Mouse (Mus musculus) ovary, postnatal 36 days (tissue): ENCODE measurements at regions not wholly inside any gene's neighbourhood (a gene's known extent, or its start where the extent isn't known, plus 50 kb on each side); places are given as distances from the start of the nearest gene placed in this dataset.

Source experiments
- DNase-seq: peaks from one replicate; pipeline ENCODE4 v3.0.0; 2022; ENCODE audit warnings: low spot score, mixed read lengths

GRCm38 (mm10) chr10:19139234-19139633 lies 123.8 kb upstream of the Tnfaip3 start:
- no peak for DNase-seq

DNA sequence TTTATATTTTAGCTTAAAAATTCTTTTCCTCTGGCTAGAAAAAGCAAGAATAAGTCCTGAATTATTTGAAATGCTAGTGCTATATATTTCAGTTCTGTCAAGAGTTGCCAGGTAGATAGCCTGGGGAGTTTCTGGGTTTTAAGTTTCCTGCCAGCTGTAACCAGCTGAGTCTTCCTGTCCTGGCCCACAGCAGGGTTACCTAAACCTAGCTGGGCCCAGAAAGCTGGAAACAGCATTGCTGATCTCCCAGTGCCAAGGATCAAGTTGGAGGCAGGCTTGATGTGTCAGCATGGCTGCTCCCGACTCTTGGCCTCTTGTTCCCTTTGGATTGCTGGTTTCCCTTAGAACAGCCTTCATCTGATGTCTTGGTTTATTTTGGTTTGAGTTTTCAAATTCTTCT lies 122.8 kb upstream of the Tnfaip3 start:
- DNase-seq = no peak

DNA sequence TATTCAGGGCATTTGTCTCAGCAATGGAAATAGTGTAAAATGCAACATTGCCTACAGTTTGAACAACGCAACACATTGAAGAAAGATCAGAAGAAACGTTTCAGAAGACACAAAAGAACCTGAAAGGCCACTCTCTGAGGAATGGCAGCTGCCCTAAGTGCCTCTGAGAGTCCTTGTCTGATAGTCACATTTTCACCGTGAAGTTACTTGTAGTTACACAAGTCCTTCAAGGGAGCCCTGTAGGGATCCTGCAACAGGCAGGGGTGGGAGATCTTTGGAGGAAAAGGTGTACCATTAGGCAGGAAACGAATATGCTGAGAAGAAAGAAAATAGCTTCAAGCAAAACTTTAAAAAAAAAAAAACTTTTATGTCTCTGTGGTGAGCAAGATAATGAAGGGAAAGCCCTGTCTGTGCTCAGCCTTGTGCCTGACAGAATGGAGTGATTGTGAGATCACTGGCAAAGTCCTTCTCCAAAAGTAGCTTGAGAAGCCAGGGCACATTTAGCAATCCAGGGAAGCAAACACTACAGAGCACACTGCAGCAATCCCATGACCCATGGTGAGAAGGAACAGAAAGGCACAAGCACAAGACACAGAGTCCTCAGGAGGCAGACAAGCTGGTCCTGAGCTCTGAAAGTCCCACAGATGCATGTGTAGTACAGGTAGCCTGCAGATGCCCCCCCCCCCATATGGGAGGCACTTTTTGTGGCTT lies 112.3 kb upstream of the Tnfaip3 start:
- DNase-seq = no peak

GRCm38 (mm10) chr10:19126922-19127321 lies 111.5 kb upstream of the Tnfaip3 start:
- DNase-seq = no peak

DNA sequence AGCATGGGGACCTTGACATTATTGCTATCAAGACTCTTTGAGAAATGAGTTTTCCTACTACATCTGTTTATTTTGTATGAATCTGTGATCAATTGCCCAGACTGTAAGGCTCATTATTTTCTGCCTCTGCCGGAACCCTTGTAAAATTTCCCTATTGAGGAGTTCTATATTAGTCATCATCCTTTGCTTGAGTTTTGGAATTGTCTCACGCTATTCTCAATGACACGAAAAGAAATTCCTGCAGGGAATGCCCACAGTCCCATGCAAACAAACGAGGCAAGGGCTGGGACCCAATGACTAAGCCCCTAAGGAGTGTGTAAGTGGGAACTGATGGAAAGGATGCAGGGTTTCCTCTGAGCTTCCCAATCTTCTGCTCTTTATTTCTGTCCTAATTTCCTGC lies 111.0 kb upstream of the Tnfaip3 start:
- no peak for DNase-seq

DNA sequence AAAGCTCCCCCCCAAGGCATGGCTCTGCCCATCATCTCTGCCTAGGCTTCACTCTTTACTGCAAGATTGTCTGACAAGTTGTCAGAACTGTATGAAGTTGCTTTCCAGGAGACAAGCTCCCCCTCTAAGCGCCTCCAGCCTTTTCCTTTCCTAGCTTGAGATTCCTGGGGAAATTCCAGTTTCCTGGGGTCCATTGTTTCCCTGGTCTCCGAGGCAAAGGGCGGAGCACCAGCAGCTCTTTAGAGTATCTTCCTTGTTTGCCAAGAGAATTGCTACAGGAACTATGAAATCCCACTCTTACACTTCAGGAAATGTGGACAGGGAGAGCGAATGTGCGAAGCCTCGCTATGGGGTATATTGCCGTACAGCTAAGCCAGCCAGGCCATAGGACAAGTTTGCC lies 108.2 kb upstream of the Tnfaip3 start:
- DNase-seq = no peak

GRCm38 (mm10) chr10:19122221-19122620 lies 106.8 kb upstream of the Tnfaip3 start:
- no peak for DNase-seq

- no peak for DNase-seq
Observed at GRCm38 (mm10) chr10:19119281-19120049, 104.0 kb upstream of the Tnfaip3 start.

DNA sequence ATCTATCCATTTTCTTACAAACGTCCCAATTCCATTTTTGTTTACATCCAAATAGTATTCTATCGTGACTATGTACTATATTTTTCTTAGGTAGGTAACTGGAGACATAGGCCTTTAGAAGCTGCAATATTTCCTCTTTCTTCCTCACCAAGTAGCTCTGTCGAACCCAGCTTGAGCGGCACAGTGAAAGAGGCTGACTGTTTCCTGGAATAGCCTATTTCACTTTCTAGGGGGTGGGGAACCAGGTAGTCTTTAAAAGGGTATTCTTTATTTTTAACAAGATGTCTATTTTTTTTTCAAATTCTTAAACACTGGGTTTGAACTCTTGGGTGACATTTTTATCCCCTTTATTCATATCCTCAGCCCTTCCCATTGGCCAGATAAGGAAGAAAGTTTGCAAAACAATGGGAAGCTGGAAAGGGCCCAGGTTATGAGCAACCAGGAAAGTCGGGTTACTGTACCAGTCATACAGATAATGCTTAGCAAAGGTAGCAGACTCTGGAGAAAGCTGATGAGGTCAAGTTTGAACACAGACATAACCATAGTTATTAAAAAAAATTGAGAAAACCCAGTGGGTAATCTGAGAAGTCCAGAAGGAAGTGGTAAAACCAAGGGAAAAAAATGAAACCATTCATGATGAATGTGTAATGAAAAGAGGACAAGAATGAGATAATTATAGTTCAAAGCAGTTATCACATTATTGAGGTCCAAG lies 103.3 kb upstream of the Tnfaip3 start:
- no peak for DNase-seq

DNA sequence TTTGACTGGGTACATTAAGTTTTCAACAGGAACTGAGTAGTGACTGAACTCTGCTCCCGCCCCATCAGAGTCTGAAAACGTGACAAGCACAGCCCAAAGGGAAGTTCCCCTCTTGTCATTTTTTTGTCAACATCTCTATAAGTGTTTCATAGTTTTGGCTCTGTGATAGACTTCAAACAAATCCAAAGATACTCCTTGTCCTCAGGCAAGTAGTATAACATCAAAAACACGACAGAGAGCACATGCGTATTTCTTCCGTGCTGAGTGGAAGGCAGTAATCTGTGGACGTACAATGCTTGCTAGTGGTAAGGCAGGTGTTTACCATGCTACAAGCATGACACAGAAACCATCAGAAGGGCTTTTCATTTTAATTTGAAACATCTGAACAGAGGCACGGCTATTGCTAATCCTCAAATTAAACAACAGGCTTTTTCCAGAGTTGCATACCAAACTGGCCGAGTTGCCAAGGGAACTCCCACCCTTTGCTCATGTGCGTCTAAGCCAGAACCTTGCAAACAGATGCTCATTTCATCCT lies 101.7 kb upstream of the Tnfaip3 start:
- no peak for DNase-seq

DNA sequence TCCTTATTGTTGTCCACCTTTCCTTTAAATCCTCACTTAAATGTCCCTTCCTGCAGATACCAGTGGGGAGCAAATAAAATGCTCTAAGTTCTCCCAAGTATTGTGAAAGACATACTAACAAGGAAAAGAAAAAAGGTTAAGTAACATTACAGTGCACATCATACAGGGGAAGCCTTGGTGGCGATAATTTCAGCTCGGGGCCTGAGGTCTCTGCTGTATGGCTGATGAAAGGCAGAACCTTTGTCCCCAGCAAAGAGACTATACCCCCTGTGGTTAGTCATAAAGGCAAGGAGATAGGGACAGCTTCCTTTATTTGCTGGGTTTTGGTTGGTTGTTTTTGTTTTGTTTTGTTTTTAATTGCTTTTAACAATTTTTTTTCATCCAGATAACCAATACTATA lies 97.0 kb upstream of the Tnfaip3 start:
- DNase-seq = no peak

DNA sequence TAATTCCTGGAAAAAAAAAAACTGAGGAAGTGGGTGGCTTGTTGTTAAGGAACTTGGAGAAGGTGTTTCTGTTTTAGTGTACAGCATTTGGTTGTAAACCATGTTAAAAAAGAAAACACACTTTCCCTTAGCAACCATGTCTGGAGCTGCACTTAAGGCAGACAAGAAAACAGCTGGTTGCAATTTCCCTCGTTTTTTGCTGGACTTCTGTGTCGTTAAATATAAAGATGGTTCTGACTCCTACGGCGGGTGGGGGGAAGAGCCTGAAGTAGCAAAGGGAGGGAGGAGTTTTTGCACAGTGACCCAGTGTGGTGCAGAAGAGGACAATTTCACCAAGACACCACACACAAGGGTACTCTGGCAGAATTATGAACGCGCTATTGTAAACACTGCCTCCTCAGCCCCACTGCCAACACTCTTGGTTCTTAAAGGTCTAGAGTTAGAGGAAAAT lies 89.8 kb upstream of the Tnfaip3 start:
- no peak for DNase-seq

- DNase-seq = no peak
Observed at GRCm38 (mm10) chr10:19104671-19105203, 89.3 kb upstream of the Tnfaip3 start.

DNA sequence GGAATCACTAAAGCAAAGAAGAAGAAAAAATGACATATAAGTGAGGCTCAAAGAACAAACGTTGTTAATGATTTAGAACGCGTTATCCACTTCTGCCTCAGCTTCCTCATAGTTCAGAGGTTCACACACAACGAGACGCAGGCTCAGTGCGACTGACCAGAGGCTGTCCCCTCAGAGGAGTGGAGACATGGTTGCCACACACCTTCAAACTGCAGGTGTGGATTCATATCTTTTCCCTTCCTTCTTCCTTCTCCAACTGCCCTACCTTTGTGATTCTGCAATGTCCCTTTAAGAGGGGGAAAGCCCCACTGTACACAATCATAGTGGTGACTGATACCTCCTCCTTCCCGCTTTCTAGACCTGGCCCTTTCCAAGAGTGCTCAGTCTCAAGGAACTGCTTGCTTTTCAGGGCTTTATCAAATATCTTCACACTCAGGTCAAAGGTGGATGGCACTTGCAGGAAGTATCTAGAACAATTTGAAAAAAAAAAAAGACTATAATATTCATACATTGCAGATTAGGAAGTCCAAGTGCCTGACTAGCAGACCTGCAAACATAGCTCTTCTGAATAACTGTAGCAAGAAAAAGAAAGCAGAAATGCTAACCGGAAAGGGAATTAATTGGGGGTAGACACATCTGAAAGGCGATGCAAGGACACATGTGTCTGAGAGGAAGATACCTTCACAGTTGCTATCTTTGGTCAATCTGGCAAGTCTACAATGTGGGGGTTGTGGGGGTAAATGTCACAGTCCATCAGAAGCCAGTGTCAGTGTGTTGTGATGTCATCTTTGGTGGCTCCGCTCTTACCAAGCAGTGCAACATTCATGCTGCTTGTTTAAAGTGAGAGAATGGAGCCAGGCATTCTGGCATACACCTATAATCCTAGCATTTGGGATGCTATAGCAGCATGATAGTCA lies 84.2 kb upstream of the Tnfaip3 start:
- DNase-seq = no peak

DNA sequence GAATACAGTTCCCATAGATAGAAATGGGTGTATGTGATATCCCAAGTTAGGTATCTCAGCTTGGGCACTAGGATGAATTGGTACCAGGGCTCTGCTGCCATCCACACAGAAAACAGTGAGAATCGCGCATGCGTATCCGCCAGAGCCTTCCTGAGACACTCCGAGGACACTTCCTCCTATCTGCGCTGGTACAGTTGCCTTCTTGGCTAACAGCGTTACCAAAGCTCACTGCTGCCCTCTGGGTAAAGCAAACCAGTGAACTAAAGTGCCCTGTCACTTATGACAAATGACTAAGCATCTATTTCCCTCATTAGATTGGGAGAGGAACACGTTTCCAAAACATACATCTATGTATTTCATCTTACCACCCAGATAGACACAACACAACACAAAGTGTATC lies 78.8 kb upstream of the Tnfaip3 start:
- DNase-seq = peak; percentile 16

- no peak for DNase-seq
Observed at GRCm38 (mm10) chr10:19093689-19094088, 78.2 kb upstream of the Tnfaip3 start.

GRCm38 (mm10) chr10:19091949-19092348 lies 76.5 kb upstream of the Tnfaip3 start:
- no peak for DNase-seq

GRCm38 (mm10) chr10:19091110-19091509 lies 75.7 kb upstream of the Tnfaip3 start:
- no peak for DNase-seq

GRCm38 (mm10) chr10:19086995-19087394 lies 71.5 kb upstream of the Tnfaip3 start:
- no peak for DNase-seq

DNA sequence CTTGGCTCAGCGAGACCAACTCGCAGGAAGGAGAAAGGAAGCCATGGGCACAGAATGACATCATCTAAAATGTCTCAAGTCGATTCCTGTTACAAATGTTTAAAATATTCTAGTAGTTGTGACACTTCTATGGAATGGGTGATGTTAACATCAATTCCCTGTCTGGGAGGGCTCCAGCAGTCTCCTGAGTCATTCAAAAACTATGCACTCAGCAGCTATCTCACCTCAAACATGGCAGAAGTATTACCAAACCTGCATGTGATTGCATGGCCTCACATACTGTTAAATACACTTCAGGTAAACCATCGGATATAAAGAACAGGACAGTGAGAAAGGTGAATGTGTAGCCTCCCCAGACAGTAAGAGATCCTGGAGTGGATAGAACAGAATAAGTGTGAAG lies 66.7 kb upstream of the Tnfaip3 start:
- DNase-seq = no peak

- DNase-seq = no peak
Observed at GRCm38 (mm10) chr10:19078047-19078446, 62.6 kb upstream of the Tnfaip3 start.
